Mouse (Mus musculus): Measurements from ENCODE around the gene Pitpnb. TPM values are rescaled to one million over a fixed set of nuclear protein-coding genes. Genes with fewer than 3 reads are reported as not detected.

Gene Pitpnb
- total RNA-seq, 2 experiments from 2014 or later = 63.4 to 64.7 TPM

GRCm38 (mm10) chr5:111423011-111423410, 92.4 kb downstream of the Pitpnb start:
- no peak for DNase-seq

- no peak for DNase-seq
Measured at GRCm38 (mm10) chr5:111423616-111424015, 93.1 kb downstream of the Pitpnb start.

- DNase-seq = no peak
Measured at GRCm38 (mm10) chr5:111425813-111426212, 95.2 kb downstream of the Pitpnb start.

GRCm38 (mm10) chr5:111426249-111426648, 95.7 kb downstream of the Pitpnb start:
- no peak for DNase-seq

GRCm38 (mm10) chr5:111428882-111429281, 98.3 kb downstream of the Pitpnb start:
- DNase-seq = no peak

GRCm38 (mm10) chr5:111429726-111430125, 99.2 kb downstream of the Pitpnb start:
- DNase-seq = peak; percentile 38

- peak; percentile 69 for DNase-seq
Measured at GRCm38 (mm10) chr5:111431007-111431730, 100.6 kb downstream of the Pitpnb start.

GRCm38 (mm10) chr5:111432842-111433241, 102.3 kb downstream of the Pitpnb start:
- DNase-seq = no peak

- DNase-seq = no peak
Measured at GRCm38 (mm10) chr5:111434342-111434842, 103.8 kb downstream of the Pitpnb start.

- no peak for DNase-seq
Measured at GRCm38 (mm10) chr5:111436260-111436659, 105.7 kb downstream of the Pitpnb start.

GRCm38 (mm10) chr5:111437205-111437604, 106.6 kb downstream of the Pitpnb start:
- no peak for DNase-seq

Other genes starting within 250 kb of the Pitpnb start
- 10 to 100 TPM; 16.5 to 17.7 TPM for gene Mn1, start 86.6 kb downstream of the Pitpnb start, total RNA-seq (2021)

All from heart, postnatal 4 days (tissue).